In genomic region chr10:116599056-116599850, GRCm38 (mm10) we compare ENCODE assay signal across 24 mouse cellular contexts. TPM values are rescaled to one million over a fixed set of nuclear protein-coding genes. Genes with fewer than 3 reads are reported as not detected.
DNase-seq lines count a peak whose midpoint lies in the region; ATAC-seq and TF ChIP-seq lines count a peak whose summit lies in the region.
"Had no signal": no experiment of that assay in that cellular context is flagged by ENCODE, and none has a peak within 500 bp of the region (broad histone marks: within the 10 kb centered on the region; RNA-seq: fewer than 3 reads in every experiment).

No protein-coding gene starts in this region.

- H3K9me3 ChIP-seq in midbrain, postnatal 0 days (ENCODE audit: low read length): no peaks in the 10 kb centered on the region
- H3K9me3 ChIP-seq in midbrain, embryonic 14.5 days (ENCODE audit: control insufficient read depth, low read length): 0 out of 2 replicates have a peak, but pooled peaks cover 3% of the 10 kb centered on the region
- H3K9me3 ChIP-seq: forebrain, embryonic 13.5 days; hindbrain, embryonic 13.5 days; limb, embryonic 13.5 days; midbrain, embryonic 15.5 days; neural tube, embryonic 13.5 days had no signal

- no peak overlapping the region for H3K4me3 ChIP-seq in midbrain, postnatal 0 days (ENCODE audit: low read depth, low read length)
- H3K4me3 ChIP-seq in midbrain, embryonic 14.5 days (replicated peaks; ENCODE audit: low read depth, low read length): no peak overlapping the region
- H3K4me3 ChIP-seq in cerebellum, adult 2 months (replicated peaks; ENCODE audit: insufficient read depth, low read depth, low read length): no peak overlapping the region
- H3K4me3 ChIP-seq in lung, adult 2 months (replicated peaks; ENCODE audit: extremely low read depth, low read depth, low read length): no peak overlapping the region
- H3K4me3 ChIP-seq: forebrain, embryonic 13.5 days; hindbrain, embryonic 13.5 days; limb, embryonic 13.5 days; megakaryocyte, embryonic 14.5 days; midbrain, embryonic 15.5 days; neural tube, embryonic 13.5 days had no signal

- TF ChIP-seq POLR2A in cerebellum, adult 2 months (IDR thresholded peaks at IDR 0.05; ENCODE audit: borderline replicate concordance, insufficient read depth, low read length): no peak
- TF ChIP-seq POLR2A in lung, adult 2 months (IDR thresholded peaks at IDR 0.05; ENCODE audit: borderline replicate concordance, extremely low read depth, low read depth, low read length): no peak

- DNase-seq in midbrain, postnatal 0 days (ENCODE audit: low spot score): peak; percentile 48
- no peak for DNase-seq in midbrain, embryonic 14.5 days
- DNase-seq in cerebellum, adult 2 months: peak; percentile 64 to 85
- peak; percentile 82 to 92 for DNase-seq in cerebellum, postnatal 14 days
- no peak for DNase-seq in lung, adult 2 months
- DNase-seq in kidney, adult 8-10 months: no peak
- DNase-seq in kidney, postnatal 14 days: no peak
- DNase-seq: adrenal gland, postnatal 14 days; gastrocnemius, postnatal 14 days; heart, postnatal 36 days; kidney, postnatal 25 days; lung, postnatal 4 days; thymus, adult 2 months; thymus, postnatal 4 days had no signal

- WGBS in midbrain, postnatal 0 days: 92% methylated on average over 14 of the region's 14 CpGs
- 91% methylated on average over 14 of the region's 14 CpGs for WGBS in midbrain, embryonic 14.5 days
- 21% methylated on average over 14 of the region's 14 CpGs for whole genome bisulfite sequencing in cerebellum, adult 2 months
- WGBS in lung, adult 2 months: 81% methylated on average over 14 of the region's 14 CpGs

- H3K9ac ChIP-seq in midbrain, postnatal 0 days (replicated peaks; ENCODE audit: low read length, poor library complexity, severe bottlenecking): no peak overlapping the region
- no peak overlapping the region for H3K9ac ChIP-seq in midbrain, embryonic 14.5 days (replicated peaks; ENCODE audit: low read length)
- H3K9ac ChIP-seq: forebrain, embryonic 13.5 days; hindbrain, embryonic 13.5 days; limb, embryonic 13.5 days; midbrain, embryonic 15.5 days; neural tube, embryonic 13.5 days had no signal

- no peaks in the 10 kb centered on the region for H3K4me1 ChIP-seq in midbrain, postnatal 0 days (ENCODE audit: insufficient read depth, low read length)
- no peaks in the 10 kb centered on the region for H3K4me1 ChIP-seq in midbrain, embryonic 14.5 days (ENCODE audit: control insufficient read depth, insufficient read depth, low read length)
- H3K4me1 ChIP-seq in cerebellum, adult 2 months (ENCODE audit: control insufficient read depth, insufficient read depth, low read length): peaks cover 11% of the 10 kb centered on the region; the same call in 1 of the 2 replicates
- no peaks in the 10 kb centered on the region for H3K4me1 ChIP-seq in lung, adult 2 months (ENCODE audit: control insufficient read depth, insufficient read depth, low read length)
- H3K4me1 ChIP-seq: forebrain, embryonic 13.5 days; hindbrain, embryonic 13.5 days; limb, embryonic 13.5 days; megakaryocyte, embryonic 14.5 days; midbrain, embryonic 15.5 days; neural tube, embryonic 13.5 days had no signal

- no peak for TF ChIP-seq CTCF in midbrain, postnatal 0 days (IDR thresholded peaks at IDR 0.05)
- TF ChIP-seq CTCF in cerebellum, adult 2 months (IDR thresholded peaks at IDR 0.05; ENCODE audit: borderline replicate concordance, insufficient read depth, low read depth, low read length): no peak
- no peak for TF ChIP-seq CTCF in lung, adult 2 months (IDR thresholded peaks at IDR 0.05; ENCODE audit: insufficient read depth, low read length)

- H3K36me3 ChIP-seq in midbrain, postnatal 0 days (ENCODE audit: insufficient read depth, low read length): no peaks in the 10 kb centered on the region
- H3K36me3 ChIP-seq in midbrain, embryonic 14.5 days (ENCODE audit: control insufficient read depth, insufficient read depth, low read length): no peaks in the 10 kb centered on the region
- H3K36me3 ChIP-seq: hindbrain, embryonic 13.5 days; limb, embryonic 13.5 days; midbrain, embryonic 15.5 days; neural tube, embryonic 13.5 days had no signal

- H3K27ac ChIP-seq in midbrain, postnatal 0 days (ENCODE audit: low read depth, low read length): no peak overlapping the region
- H3K27ac ChIP-seq in midbrain, embryonic 14.5 days (replicated peaks; ENCODE audit: low read depth, low read length): no peak overlapping the region
- H3K27ac ChIP-seq in cerebellum, adult 2 months (ENCODE audit: insufficient read depth, low read length): peak overlapping the region; percentile 62
- H3K27ac ChIP-seq: forebrain, embryonic 13.5 days; hindbrain, embryonic 13.5 days; limb, embryonic 13.5 days; midbrain, embryonic 15.5 days; neural tube, embryonic 13.5 days had no signal

- H3K4me2 ChIP-seq in midbrain, postnatal 0 days (ENCODE audit: low read depth, low read length, poor library complexity, severe bottlenecking): no peak overlapping the region
- no peak overlapping the region for H3K4me2 ChIP-seq in midbrain, embryonic 14.5 days (ENCODE audit: low read length)
- H3K4me2 ChIP-seq: forebrain, embryonic 13.5 days; heart, embryonic 11.5 days; hindbrain, embryonic 13.5 days; limb, embryonic 13.5 days; liver, embryonic 11.5 days; midbrain, embryonic 15.5 days; neural tube, embryonic 13.5 days had no signal

- ATAC-seq in midbrain, postnatal 0 days (ENCODE audit: low FRiP score): no peak
- ATAC-seq in midbrain, embryonic 14.5 days (ENCODE audit: low FRiP score, low TSS enrichment): no peak
- ATAC-seq: CD4-positive, CD25-positive, alpha-beta regulatory T cell, adult 4 months; forebrain, embryonic 13.5 days; intestine, postnatal 0 days; midbrain, embryonic 15.5 days had no signal

- no peaks in the 10 kb centered on the region for H3K27me3 ChIP-seq in midbrain, postnatal 0 days (ENCODE audit: insufficient read depth, low read length)
- H3K27me3 ChIP-seq in midbrain, embryonic 14.5 days (ENCODE audit: control insufficient read depth, insufficient read depth, low read length): no peaks in the 10 kb centered on the region
- no peaks in the 10 kb centered on the region for H3K27me3 ChIP-seq in cerebellum, adult 2 months (ENCODE audit: control insufficient read depth, insufficient read depth, low read length)
- H3K27me3 ChIP-seq: forebrain, embryonic 13.5 days; hindbrain, embryonic 13.5 days; limb, embryonic 13.5 days; megakaryocyte, embryonic 14.5 days; midbrain, embryonic 15.5 days; neural tube, embryonic 13.5 days had no signal

RNA-seq across cellular contexts. Expression of gene Cnot2, which starts 17.9 kb away (rescaled TPM):
- total RNA-seq in midbrain, postnatal 0 days (2014; rRNA removed): 80.2 and 83.1 TPM in 2 replicates
- 62.4 and 65.5 TPM in 2 replicates for polyA plus RNA-seq in midbrain, postnatal 0 days (2015; fragmentation: Nextera tagmentation; extraction: Ambion mirVana)
- polyA plus RNA-seq in midbrain, embryonic 14.5 days (2014; fragmentation: Nextera tagmentation; extraction: Ambion mirVana): 92.7 and 122 TPM in 2 replicates
- 88.1 and 99.3 TPM in 2 replicates for polyA plus RNA-seq in cerebellum, adult 2 months (2012; rRNA removed)
- polyA plus RNA-seq in lung, adult 2 months (2012; rRNA removed): 18.6 and 30.9 TPM in 2 replicates

Comparison
In these comparisons a context has a peak if more than half of its experiments do, and no peak if none do; other contexts are left out.
1. DNase-seq: peak in midbrain, postnatal 0 days (single experiment), cerebellum, adult 2 months (2 of 2) and cerebellum, postnatal 14 days (2 of 2); none in midbrain, embryonic 14.5 days (single experiment), lung, adult 2 months (single experiment), kidney, adult 8-10 months (0 of 2) and kidney, postnatal 14 days (single experiment).